Mouse (Mus musculus) olfactory bulb, adult 2 months (tissue): Measurements from ENCODE around the gene Szrd1.

Source experiments
- CTCF ChIP-seq: fragments of 200-500 bp; IDR thresholded peaks from 2 replicates; pipeline ENCODE4 v1.5.1; 2012; ENCODE audit warnings: low read depth, mild to moderate bottlenecking, low read length, moderate library complexity; ENCODE audit not compliant: insufficient read depth
- POLR2A ChIP-seq: fragments of 200-500 bp; IDR thresholded peaks from 2 replicates; pipeline ENCODE4 v1.6.1; 2012; ENCODE audit warnings: mild to moderate bottlenecking, low read depth, low read length, moderate library complexity; ENCODE audit not compliant: insufficient read depth

GRCm38 (mm10) chr4:141098935-141099334 is 40.6 kb downstream of the Szrd1 start:
- TF ChIP-seq POLR2A (no peak), CTCF (no peak)
